Mouse (Mus musculus): Measurements from ENCODE around the gene A730071L15Rik. TPM values are rescaled to one million over a fixed set of nuclear protein-coding genes. Genes with fewer than 3 reads are reported as not detected.

The A730071L15Rik gene
- total and polyA plus RNA-seq, 3 experiments, result 0.71 TPM; not detected in 2

GRCm38 (mm10) chr11:6165391-6166081 is 34.3 kb upstream of the A730071L15Rik start:
- Histone ChIP-seq H3K9me3 (replicated peaks) (no peaks in the 10 kb centered on the region), H3K4me3 (ENCODE audit: low read depth, low read length) (no peak overlapping the region), H3K4me1 (ENCODE audit: insufficient read depth, low read depth, low read length) (no peaks in the 10 kb centered on the region; the same call in 1 of the 2 replicates), H3K27me3 (ENCODE audit: insufficient read depth, low read length) (no peaks in the 10 kb centered on the region), H3K36me3 (replicated peaks) (peaks cover 48% of the 10 kb centered on the region)
- no peak for ATAC-seq (ENCODE audit: extremely low read depth, insufficient number of reproducible peaks, low FRiP score, poor library complexity, severe bottlenecking)
- DNase-seq (ENCODE audit: low spot score), result no peak
- TF ChIP-seq GATA1 (IDR thresholded peaks at IDR 0.05; ENCODE audit: borderline replicate concordance, low read length) (no peak), CTCF (IDR thresholded peaks at IDR 0.05; ENCODE audit: low read depth, low read length) (no peak), GATA2 (IDR thresholded peaks at IDR 0.05; ENCODE audit: borderline replicate concordance, low read depth, low read length) (no peak), TAL1 (conservative IDR thresholded peaks at IDR 0.05; ENCODE audit: low read depth, low read length) (no peak)

GRCm38 (mm10) chr11:6166351-6166750 is 33.5 kb upstream of the A730071L15Rik start:
- Histone ChIP-seq H3K4me1 (ENCODE audit: insufficient read depth, low read depth, low read length) (no peaks in the 10 kb centered on the region), H3K9me3 (replicated peaks) (no peaks in the 10 kb centered on the region), H3K4me3 (ENCODE audit: low read depth, low read length) (no peak overlapping the region), H3K27me3 (ENCODE audit: insufficient read depth, low read length) (no peaks in the 10 kb centered on the region), H3K36me3 (replicated peaks) (peaks cover 50% of the 10 kb centered on the region)
- TF ChIP-seq GATA1 (IDR thresholded peaks at IDR 0.05; ENCODE audit: borderline replicate concordance, low read length) (no peak), GATA2 (IDR thresholded peaks at IDR 0.05; ENCODE audit: borderline replicate concordance, low read depth, low read length) (no peak), TAL1 (conservative IDR thresholded peaks at IDR 0.05; ENCODE audit: low read depth, low read length) (no peak), CTCF (IDR thresholded peaks at IDR 0.05; ENCODE audit: low read depth, low read length) (no peak), POLR2AphosphoS5 (IDR thresholded peaks at IDR 0.05; ENCODE audit: insufficient replicate concordance, low read depth, low read length) (no peak)
- DNase-seq (ENCODE audit: low spot score) (no peak), ATAC-seq (ENCODE audit: extremely low read depth, insufficient number of reproducible peaks, low FRiP score, poor library complexity, severe bottlenecking) (no peak)

GRCm38 (mm10) chr11:6169041-6169663 is 30.7 kb upstream of the A730071L15Rik start:
- no peaks in the 10 kb centered on the region for H3K4me1 ChIP-seq (ENCODE audit: insufficient read depth, low read depth, low read length)
- no peak overlapping the region for H3K4me3 ChIP-seq (ENCODE audit: low read depth, low read length)
- DNase-seq (ENCODE audit: low spot score) (no peak), ATAC-seq (ENCODE audit: extremely low read depth, insufficient number of reproducible peaks, low FRiP score, poor library complexity, severe bottlenecking) (no peak)
- H3K9me3 ChIP-seq (replicated peaks), result no peaks in the 10 kb centered on the region
- peaks cover 48% of the 10 kb centered on the region for H3K36me3 ChIP-seq (replicated peaks)
- H3K27me3 ChIP-seq (ENCODE audit: insufficient read depth, low read length), result no peaks in the 10 kb centered on the region
- TF ChIP-seq GATA2 (IDR thresholded peaks at IDR 0.05; ENCODE audit: borderline replicate concordance, low read depth, low read length), result no peak

GRCm38 (mm10) chr11:6174719-6175118 is 25.1 kb upstream of the A730071L15Rik start:
- ATAC-seq (ENCODE audit: extremely low read depth, insufficient number of reproducible peaks, low FRiP score, poor library complexity, severe bottlenecking), result no peak
- no peak for DNase-seq (ENCODE audit: low spot score)
- H3K27me3 ChIP-seq (ENCODE audit: insufficient read depth, low read length), result no peaks in the 10 kb centered on the region

GRCm38 (mm10) chr11:6175506-6175905 is 24.3 kb upstream of the A730071L15Rik start:
- H3K36me3 ChIP-seq (replicated peaks), result peaks cover 47% of the 10 kb centered on the region
- no peak overlapping the region for H3K4me3 ChIP-seq (ENCODE audit: low read depth, low read length)
- peaks cover 20% of the 10 kb centered on the region for H3K4me1 ChIP-seq (ENCODE audit: insufficient read depth, low read depth, low read length)
- ATAC-seq (ENCODE audit: extremely low read depth, insufficient number of reproducible peaks, low FRiP score, poor library complexity, severe bottlenecking), result no peak
- TF ChIP-seq GATA2 (IDR thresholded peaks at IDR 0.05; ENCODE audit: borderline replicate concordance, low read depth, low read length) (no peak), POLR2AphosphoS5 (IDR thresholded peaks at IDR 0.05; ENCODE audit: insufficient replicate concordance, low read depth, low read length) (no peak), CTCF (IDR thresholded peaks at IDR 0.05; ENCODE audit: low read depth, low read length) (no peak), TAL1 (conservative IDR thresholded peaks at IDR 0.05; ENCODE audit: low read depth, low read length) (no peak), GATA1 (IDR thresholded peaks at IDR 0.05; ENCODE audit: borderline replicate concordance, low read length) (no peak)
- no peaks in the 10 kb centered on the region for H3K9me3 ChIP-seq (replicated peaks)
- no peaks in the 10 kb centered on the region for H3K27me3 ChIP-seq (ENCODE audit: insufficient read depth, low read length)
- no peak for DNase-seq (ENCODE audit: low spot score)

More at GRCm38 (mm10) chr11:6174719-6175118, 25.1 kb upstream of the A730071L15Rik start:
- TF ChIP-seq GATA2 (IDR thresholded peaks at IDR 0.05; ENCODE audit: borderline replicate concordance, low read depth, low read length) (no peak), POLR2AphosphoS5 (IDR thresholded peaks at IDR 0.05; ENCODE audit: insufficient replicate concordance, low read depth, low read length) (no peak), TAL1 (conservative IDR thresholded peaks at IDR 0.05; ENCODE audit: low read depth, low read length) (no peak), GATA1 (IDR thresholded peaks at IDR 0.05; ENCODE audit: borderline replicate concordance, low read length) (no peak), CTCF (IDR thresholded peaks at IDR 0.05; ENCODE audit: low read depth, low read length) (no peak)
- Histone ChIP-seq H3K36me3 (replicated peaks) (peaks cover 46% of the 10 kb centered on the region), H3K4me3 (ENCODE audit: low read depth, low read length) (no peak overlapping the region), H3K4me1 (ENCODE audit: insufficient read depth, low read depth, low read length) (peaks cover 19% of the 10 kb centered on the region), H3K9me3 (replicated peaks) (no peaks in the 10 kb centered on the region)

- DNase-seq (ENCODE audit: low spot score) (no peak), ATAC-seq (ENCODE audit: extremely low read depth, insufficient number of reproducible peaks, low FRiP score, poor library complexity, severe bottlenecking) (no peak)
- no peak for TF ChIP-seq GATA1 (IDR thresholded peaks at IDR 0.05; ENCODE audit: borderline replicate concordance, low read length)
- no peak for TF ChIP-seq GATA2 (IDR thresholded peaks at IDR 0.05; ENCODE audit: borderline replicate concordance, low read depth, low read length)
- no peak for TF ChIP-seq TAL1 (conservative IDR thresholded peaks at IDR 0.05; ENCODE audit: low read depth, low read length)
- no peak for TF ChIP-seq POLR2AphosphoS5 (IDR thresholded peaks at IDR 0.05; ENCODE audit: insufficient replicate concordance, low read depth, low read length)
- no peak for TF ChIP-seq CTCF (IDR thresholded peaks at IDR 0.05; ENCODE audit: low read depth, low read length)
- no peaks in the 10 kb centered on the region for H3K9me3 ChIP-seq (replicated peaks)
- H3K4me3 ChIP-seq (ENCODE audit: low read depth, low read length), result no peak overlapping the region
- no peaks in the 10 kb centered on the region for H3K27me3 ChIP-seq (ENCODE audit: insufficient read depth, low read length)
- peaks cover 26% of the 10 kb centered on the region for H3K4me1 ChIP-seq (ENCODE audit: insufficient read depth, low read depth, low read length)
- H3K36me3 ChIP-seq (replicated peaks), result peaks cover 56% of the 10 kb centered on the region
These were observed 21.9 kb upstream of the A730071L15Rik start for GRCm38 (mm10) chr11:6177781-6178420.
